Mouse (Mus musculus) heart, postnatal 14 days (tissue): ENCODE results near the gene Rev1. TPM values are rescaled to one million over a fixed set of nuclear protein-coding genes. Genes with fewer than 3 reads are reported as not detected.

Experiments
- DNase-seq, 2 experiments: peaks; one replicate each; pipeline ENCODE4 v3.0.0; 2021 to 2022
- intact Hi-C: fragments of 180-260 bp; cut with DNase I; formaldehyde crosslinking; loops from one replicate; pipeline ENCODE4 v1.15.1; 2025
- long read RNA-seq, 2 experiments: library from polyadenylated mRNA; stranded (forward); transcript quantifications; one replicate each; pipeline ENCODE4 v2.0.0; 2021
- total RNA-seq, 2 experiments: library from RNA; stranded (reverse); gene quantifications; 2 replicates each; pipeline ENCODE4 v1.2.3; 2021

The Rev1 gene
- total RNA-seq = 10 to 100 TPM; 16.2 to 19.9 TPM
- long read RNA-seq, experiment 1, full-length matches to known transcripts = 3 of 19 reads
- long read RNA-seq, experiment 1, partial matches to known transcripts = 6 of 19 reads
- long read RNA-seq, experiment 1, other reads (novel, unspliced or antisense) = 10 of 19 reads
- long read RNA-seq, experiment 2, full-length matches to known transcripts = 8 of 23 reads
- long read RNA-seq, experiment 2, partial matches to known transcripts = 6 of 23 reads
- long read RNA-seq, experiment 2, other reads (novel, unspliced or antisense) = 9 of 23 reads

DNA sequence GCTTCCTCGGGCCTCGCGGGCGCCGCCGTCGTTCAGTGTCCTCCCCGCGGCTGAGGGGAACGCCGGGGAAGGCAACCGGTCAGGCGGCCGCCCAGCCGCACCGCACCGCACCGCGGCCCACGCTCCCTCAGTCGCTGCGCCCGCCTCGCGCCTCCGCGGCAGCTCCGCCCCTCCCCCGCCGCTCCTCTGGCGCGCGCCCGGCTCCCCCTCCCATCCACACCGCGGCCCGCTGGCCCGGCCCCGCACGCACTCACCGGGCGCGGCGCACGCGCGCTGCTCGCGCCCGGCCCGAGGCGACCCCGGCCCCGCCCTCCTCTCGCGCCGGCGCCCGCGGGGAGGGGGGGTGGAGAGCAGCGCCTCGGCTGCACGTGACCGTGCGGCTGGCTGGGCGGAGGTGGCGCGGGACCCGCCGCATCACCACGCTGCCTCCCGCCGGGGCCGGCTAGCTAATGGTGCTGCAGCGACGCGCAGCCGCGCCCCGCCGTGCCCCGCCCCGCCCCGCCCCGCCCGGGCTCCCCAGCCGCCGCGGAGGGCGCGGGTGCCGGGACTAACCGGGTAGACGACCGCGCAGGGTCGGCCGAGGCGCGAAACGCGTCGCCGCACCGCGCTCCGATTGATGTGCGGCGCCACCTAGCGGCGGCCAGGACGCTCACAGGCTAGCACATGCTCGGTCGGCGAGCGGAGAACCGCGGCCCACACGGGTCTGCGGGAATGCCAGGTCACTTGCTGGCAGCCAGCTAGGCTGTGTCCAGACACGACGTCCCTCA is at the start of gene Rev1:
Rev1 (minus strand) TSS at position 301 of the 767 bp plus-strand sequence.
- DNase-seq = peak; percentile 95 to 97
- intact Hi-C loops = loop anchor here (5.0 kb wide), 3 partner anchors 42 to 237 kb away; partner anchors contain the start of genes Eif5b, Mitd1, Mrpl30 and Txndc9

DNA sequence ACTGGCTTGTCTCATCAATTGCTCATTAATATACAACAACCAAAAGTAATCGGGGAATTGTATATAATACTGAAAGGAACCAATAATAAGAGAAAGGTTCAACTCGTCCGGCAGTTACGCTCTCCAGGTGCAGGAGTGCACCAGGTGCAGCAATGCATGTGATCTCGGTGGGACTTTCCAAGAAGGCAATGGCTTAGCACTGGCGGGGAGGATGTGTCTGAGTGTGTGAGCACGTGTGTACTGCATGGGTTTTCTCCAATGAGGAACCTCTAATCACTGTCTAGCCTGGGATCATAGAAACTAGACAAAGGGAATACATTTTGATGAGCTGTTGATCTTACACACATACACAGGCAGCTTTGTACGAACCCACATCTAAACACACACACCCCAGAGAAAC is 49.3 kb upstream of the Rev1 start:
- intact Hi-C loops = no loop called here
- no peak for DNase-seq

DNA sequence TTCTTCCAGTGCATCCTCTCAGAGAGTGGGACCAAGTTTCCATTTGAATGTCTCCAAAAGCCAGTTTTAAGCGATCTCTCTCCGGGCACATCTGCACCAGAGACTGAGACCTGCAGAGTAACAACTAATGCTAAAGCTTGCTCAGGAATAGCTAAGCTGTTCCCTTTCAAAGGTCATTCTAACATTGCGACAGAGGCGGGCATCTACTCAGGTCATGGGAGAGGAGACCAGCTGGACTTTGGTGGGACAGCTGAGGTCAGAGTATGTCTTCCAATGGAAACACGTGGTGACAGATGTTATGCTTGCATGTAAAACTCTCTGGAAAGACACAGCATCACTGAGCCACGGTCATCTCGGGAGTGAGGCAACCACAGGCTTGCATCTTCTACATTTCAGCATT is 46.5 kb upstream of the Rev1 start:
- intact Hi-C loops = no loop called here

DNA sequence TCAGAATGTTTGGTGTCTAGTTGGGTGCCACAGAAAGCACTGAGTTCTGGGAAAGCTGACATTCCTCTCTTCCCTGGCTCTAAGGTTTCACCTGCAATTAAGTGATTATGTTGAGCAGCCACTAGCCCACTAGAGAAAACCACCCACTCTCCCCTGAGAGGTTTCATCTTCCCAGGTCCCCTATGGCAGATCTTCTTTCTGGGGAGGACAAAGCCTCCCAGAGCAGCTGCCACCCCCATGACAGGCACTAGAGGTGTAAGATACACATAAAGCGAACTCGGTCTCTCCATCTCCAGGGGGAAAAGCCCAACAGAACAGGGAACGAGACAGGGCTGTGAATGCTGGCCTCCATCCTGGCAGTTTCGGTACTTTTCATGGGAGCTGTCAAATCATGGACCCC is 42.3 kb upstream of the Rev1 start:
- intact Hi-C loops = no loop called here
- no peak for DNase-seq

More for the DNA sequence above, 46.5 kb upstream of the Rev1 start:
- no peak for DNase-seq

DNA sequence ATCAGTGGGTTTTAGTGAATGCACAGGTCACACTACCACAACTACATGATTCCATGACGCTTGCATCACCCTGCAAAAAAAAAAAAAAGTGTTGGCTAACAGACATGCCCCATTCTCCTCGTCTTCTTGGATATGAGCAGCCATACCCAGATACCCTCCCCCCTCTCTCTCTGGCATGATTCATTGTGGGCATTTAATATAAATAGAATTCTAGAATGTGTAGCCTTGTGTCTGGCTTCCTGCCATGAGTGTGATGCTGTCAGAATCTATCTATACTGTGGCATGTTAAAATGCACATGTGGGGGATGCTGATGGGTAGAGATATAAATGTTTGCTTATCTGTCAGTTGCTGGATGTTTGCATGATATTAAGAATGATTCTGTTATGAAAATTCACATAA is 36.1 kb upstream of the Rev1 start:
- DNase-seq = no peak
- intact Hi-C loops = no loop called here

DNA sequence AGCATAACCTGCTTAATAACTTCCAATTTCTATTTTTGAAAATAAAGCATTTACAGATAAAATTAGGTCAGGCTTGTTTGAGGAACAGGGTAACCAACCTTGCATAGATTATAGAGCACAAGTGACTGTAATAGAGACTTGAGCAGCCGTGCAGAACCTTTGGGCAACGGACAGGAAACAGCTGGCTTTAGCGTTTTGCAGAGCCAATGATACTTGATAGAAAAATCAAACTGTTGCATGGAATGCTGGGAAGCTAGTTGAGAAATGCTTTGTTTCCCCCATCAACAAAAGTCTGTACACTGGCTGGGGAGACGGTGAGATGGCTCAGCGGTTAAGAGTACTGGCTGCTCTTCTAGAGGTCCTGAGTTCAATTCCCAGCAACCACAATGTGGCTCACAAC is 20.5 kb upstream of the Rev1 start:
- intact Hi-C loops = no loop called here

DNA sequence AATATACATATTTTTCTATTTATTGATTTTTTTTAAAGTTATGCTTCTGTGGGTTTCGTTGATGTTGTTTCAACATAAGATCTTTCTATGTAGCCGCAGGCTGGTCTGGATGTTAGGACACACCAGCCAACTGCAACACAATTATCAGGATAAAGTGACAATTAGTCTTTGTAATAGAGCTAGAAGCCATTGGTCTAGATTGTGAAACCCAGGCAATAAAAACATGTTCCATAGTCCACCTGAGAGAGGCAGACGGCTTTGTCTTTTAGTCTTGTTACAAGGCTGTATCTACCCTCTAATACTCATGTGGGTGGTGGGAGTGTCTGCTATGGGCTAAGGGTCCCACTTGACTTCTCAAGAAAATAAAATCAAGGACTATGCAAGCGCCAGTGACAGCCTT is 16.4 kb upstream of the Rev1 start:
- DNase-seq = no peak
- intact Hi-C loops = no loop called here

More for the DNA sequence above, 20.5 kb upstream of the Rev1 start:
- no peak for DNase-seq

DNA sequence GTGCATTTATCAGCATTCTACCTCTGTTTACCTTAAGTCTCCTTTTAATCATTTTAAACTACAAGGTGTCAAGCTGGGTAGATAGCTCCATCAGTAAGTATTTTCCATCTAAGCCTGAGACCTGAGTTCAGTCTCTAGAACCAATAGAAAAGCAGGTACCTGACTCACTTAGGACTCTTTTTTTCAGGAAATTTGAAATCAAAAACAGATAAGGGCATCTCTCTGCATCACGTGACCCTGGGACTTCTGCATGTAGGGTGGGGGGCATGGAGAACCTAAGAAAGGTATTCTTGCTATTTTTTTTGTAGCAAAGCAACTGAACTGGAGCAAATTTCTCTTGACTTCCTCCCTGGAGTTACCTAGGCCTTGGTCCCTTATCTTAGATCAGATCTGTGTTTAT is 11.8 kb upstream of the Rev1 start:
- intact Hi-C loops = no loop called here
- DNase-seq = no peak

DNA sequence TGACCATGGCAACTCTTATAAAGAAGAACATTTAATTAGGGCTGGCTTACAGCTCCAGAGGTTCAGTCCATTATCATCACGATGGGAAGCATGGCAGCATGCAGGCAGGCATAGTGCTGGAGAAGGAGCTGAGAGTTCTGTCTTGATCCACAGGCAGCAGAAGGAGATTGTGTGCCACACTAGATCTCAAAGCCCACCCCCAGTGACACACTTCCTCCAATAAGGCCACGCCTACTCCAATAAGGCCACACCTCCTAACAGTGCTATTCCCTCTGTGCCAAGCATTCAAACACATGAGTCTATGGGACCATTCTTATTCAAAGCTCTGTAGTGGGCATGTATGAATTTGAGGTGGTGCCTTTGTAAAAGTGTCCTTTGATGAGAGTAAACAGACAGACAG is 11.3 kb upstream of the Rev1 start:
- no peak for DNase-seq
- intact Hi-C loops = no loop called here

DNA sequence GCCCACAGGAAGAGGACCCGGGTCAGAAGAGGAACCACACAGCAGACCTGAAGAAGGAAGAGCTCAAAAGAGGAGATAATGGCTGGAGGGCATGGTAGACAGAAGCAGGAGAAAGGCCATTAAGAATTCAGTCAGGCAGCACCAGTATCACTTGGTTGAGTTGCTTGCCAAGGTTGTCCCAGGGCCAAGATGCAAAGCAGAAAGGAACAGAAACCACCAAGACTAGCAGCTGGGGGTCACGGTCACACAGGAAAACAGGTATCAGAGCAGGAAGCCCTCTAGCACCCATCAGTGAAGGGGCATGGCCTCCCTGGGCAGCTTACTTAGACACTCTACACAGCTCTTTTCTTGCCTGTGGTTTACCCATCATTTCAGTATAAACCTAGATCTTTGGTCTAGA is 9.8 kb upstream of the Rev1 start:
- intact Hi-C loops = no loop called here

DNA sequence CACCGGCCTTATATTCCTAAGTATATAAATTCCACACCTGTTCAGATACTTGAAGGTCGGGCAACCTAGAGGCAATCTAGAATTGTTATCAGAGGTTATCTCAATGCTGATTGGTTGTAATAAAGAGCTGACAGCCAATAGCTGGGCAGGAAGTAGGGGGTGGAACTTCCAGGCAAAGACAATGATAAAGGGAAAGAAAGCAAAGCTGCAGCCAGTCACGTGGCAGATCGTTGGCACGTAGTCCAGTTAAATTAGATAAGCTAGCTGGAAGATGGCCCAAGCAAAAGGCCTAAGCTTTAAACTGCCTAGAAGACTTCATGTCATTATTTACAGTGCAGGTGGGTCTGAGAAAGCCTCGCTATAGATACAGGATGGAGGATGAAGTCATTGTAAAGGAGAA is 3.3 kb upstream of the Rev1 start:
- intact Hi-C loops = loop anchor here (5.0 kb wide), 1 partner anchor 241 kb away; the partner anchor contains the start of genes Mitd1 and Mrpl30
- peak in 1 of 2 experiments; percentile 19 for DNase-seq

More for the DNA sequence above, 9.8 kb upstream of the Rev1 start:
- DNase-seq = peak in 1 of 2 experiments; percentile 2

DNA sequence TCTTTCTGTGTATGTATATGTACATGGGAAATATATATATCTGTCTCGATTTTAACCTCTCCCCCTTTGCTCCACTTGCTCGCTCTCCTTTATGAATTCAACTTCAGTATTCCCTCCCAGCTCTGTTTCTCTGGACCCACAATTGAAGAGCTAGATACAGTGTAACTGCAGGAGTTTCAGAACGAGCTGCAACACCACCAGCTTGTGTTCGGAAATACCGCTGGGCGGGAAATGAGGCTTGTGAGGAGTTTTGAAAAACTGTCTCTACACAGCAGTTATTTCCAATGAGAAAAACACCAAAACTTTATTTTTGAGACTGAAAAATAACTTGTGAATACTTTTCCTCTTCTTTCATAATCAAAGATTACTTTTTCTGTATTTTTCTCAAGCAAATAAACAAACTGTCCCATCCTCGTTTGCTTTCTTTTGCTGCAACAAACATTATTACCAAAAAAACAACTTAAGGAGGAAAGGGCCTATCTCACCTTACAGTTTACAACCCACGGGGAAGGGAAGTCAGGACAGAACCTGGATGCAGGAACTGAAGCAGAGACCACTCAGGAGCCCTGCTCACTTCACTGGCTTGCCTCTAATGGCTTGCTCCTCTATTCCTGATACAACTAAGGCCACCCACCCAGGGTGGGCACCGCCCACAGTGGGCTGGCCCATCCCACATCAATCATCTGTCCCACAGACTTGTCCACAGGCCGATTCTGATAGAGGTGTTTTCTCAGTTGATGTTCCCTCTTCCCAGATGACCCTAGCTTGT is 1.3 kb upstream of the Rev1 start:
- DNase-seq = peak in 1 of 2 experiments; percentile 1
- intact Hi-C loops = loop anchor here (5.0 kb wide), 1 partner anchor 239 kb away; the partner anchor contains the start of genes Mitd1 and Mrpl30

DNA sequence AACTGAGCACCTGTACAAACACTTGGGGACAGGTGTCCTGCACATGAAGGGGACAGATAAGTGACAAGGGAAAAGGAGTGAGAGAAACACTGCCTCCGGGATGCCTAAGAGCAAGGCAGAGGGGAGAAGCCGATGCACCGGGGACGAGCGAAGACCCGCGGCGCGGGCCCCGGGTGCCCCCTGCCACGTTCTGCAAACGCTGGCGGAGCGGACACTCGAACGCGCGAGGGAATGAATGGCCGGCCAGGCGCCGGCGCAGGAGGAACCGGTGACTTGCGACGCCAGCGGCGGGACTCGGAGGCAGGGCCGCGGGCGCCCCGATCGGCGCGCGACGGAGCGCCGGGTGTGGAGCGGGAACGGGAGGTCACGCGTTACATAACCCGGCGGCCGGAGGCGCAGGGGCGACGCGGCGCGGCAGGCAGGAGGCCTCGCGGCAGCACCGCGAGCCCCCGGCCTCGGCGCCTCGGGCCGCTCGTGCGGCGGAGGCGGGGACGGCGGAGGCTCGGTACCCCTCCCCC is 623 bp downstream of the Rev1 start:
- intact Hi-C loops = loop anchor here (5.0 kb wide), 2 partner anchors 42 to 132 kb away; partner anchors contain the start of genes Eif5b and Txndc9
- DNase-seq = peak; percentile 66 to 68

DNA sequence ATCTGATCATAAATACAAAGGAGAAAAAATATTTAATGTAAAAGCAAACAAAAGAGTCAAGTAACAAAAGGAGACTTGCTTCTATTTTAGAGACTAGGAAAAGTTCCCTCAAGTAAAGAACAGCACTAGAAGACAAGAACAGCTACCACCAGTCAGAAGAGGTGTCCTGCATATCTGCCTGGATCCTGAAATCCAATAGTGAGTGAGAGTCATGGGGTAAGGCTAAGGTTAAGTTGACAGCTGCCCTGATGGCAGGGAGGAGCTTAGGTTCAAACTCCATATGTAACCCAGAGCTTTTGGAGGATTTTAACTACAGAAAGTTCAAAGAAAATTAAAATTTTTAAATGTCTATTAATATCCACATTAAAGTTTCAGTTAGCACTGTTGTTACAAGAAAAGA is 2.6 kb downstream of the Rev1 start:
- intact Hi-C loops = loop anchor here (5.0 kb wide), 2 partner anchors 40 to 130 kb away; partner anchors contain the start of genes Eif5b and Txndc9
- no peak for DNase-seq

DNA sequence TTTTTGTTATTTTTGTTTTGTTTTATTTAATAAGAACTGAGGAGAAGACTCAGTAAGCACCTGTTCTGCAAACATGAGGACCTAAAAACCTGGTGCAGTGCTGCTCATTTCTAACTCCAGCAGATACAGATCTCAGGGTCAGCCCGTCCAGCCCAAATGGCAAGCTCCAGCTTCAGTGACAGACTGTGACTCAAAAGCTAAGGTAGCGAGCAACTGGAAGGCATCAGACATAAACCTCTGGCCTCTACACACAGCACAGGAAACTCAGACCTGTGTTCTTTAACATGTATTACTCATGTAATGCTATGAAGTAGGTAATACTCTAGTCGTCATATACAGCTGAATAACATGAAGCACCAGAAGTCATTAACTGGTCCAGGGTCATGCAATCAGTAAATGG is 3.2 kb downstream of the Rev1 start:
- intact Hi-C loops = loop anchor here (5.0 kb wide), 2 partner anchors 39 to 129 kb away; partner anchors contain the start of genes Eif5b and Txndc9
- no peak for DNase-seq

DNA sequence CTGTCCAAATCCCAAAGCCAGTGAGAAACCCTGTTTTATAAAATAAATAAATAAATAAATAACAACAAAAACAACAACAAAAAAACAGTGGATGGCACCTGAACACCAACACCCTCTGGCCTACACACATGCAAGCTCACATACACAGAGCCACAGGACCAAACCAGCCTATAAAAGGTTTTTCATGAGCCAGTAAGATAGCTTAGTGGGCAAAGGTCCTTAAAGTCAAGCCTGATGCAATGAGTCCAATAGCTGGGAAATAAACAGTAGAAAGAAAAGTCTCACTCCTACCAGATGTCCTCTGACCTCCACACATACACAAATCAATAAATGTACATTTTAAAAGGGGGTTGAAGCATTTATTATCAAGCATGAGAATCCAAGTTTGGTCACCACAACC is 5.3 kb downstream of the Rev1 start:
- DNase-seq = no peak
- intact Hi-C loops = no loop called here

DNA sequence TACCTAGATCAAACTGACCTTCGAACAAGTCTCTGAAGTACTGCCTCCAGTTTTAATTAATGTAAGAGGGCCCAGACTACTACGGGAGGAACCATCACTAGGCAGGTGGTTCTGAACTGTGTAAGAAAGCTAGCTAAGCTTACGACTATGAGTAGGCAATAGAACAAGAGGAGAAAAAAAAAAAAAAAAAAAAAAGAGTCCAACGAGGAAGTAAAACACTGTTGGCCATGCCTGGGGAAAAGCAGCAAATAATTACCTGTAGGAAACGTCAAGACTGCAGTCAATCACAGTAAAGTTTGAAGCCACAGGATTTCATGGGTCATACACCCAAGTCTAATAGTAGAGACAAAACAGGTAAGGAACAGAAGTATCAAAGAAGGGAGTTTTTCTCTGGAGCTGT is 8.7 kb downstream of the Rev1 start:
- intact Hi-C loops = no loop called here

DNA sequence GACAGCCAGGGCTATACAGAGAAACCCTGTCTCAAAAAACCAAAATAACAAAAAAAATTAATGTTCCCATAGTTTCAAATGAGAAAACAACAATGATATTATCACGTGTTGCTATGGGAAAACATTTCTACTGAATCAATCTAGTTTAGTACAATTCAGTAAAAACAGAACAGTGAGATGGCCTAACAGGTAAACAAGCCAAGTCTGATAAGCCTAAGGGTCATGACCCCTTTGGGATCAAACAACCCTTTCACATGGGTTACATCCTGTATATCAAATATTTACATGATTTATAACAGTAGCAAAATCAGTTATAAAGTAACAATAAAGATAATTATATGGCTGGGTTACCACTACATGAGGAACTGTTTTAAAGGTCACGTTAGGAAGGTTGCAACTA is 11.0 kb downstream of the Rev1 start:
- intact Hi-C loops = no loop called here
- DNase-seq = no peak

More for the DNA sequence above, 8.7 kb downstream of the Rev1 start:
- DNase-seq = no peak

DNA sequence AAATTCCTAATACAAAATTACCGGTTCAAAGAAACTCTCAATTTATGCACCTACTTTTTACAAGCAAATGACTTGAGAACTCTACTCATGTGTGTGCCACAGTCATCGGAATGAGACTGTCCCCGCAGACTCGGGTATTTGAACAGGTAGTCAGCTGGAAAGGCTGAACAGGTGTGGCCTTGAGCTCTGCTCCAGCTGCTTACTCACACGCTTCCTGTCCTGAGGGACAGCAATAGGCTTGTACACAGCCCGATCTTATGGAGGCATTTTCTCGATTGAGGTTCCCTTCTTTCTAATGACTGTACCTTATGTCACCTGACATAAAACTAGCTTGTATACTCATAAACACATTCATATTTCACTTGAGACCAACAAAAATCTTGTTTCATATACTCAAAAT is 19.8 kb downstream of the Rev1 start:
- no peak for DNase-seq
- intact Hi-C loops = no loop called here

DNA sequence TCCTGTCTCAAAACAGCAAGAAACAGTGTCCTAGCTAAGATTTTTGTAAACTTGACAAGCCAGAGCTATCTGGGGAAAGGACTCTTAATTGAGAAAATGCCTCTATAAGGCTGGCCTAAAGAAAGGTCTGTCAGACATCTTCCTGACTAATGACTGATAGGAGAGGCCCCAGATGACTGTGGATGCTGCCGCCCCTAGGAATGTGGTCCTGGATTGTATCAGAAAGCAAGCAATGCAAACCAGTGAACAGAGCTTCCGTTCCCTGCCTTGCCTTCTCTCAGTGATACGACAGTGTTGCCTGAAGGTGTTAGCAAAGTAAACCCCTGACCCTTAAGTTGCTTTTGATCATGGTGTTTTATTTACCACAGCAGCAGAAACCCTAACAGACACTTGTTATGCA is 25.8 kb downstream of the Rev1 start:
- no peak for DNase-seq
- intact Hi-C loops = no loop called here
